Mouse (Mus musculus) ES-Bruce4 (cell line): ENCODE measurements around the gene Nf1. TPM values are rescaled to one million over a fixed set of nuclear protein-coding genes. Genes with fewer than 3 reads are reported as not detected.
A peak's percentile ranks its signal among the peaks of the same experiment; 100 is the strongest.

Experiments
- H3K27ac ChIP-seq: 2 replicates; pipeline ENCODE4 v1.5.1; 2012; ENCODE audit warnings: low read length, inconsistent platforms; ENCODE audit not compliant: insufficient read depth
- H3K27me3 ChIP-seq: 2 replicates; pipeline ENCODE4 v1.6.1; 2012; ENCODE audit warnings: mild to moderate bottlenecking, low read length, inconsistent platforms; ENCODE audit not compliant: control insufficient read depth, poor library complexity, insufficient read depth, severe bottlenecking
- H3K36me3 ChIP-seq: 2 replicates; pipeline ENCODE4 v1.6.1; 2012; ENCODE audit warnings: inconsistent platforms, mild to moderate bottlenecking, low read length, moderate library complexity; ENCODE audit not compliant: control insufficient read depth, poor library complexity, insufficient read depth, severe bottlenecking
- H3K4me1 ChIP-seq: one replicate; pipeline ENCODE4 v1.8.1; 2011; ENCODE audit warnings: low read length; ENCODE audit not compliant: control insufficient read depth, insufficient read depth
- H3K4me3 ChIP-seq: 2 replicates; pipeline ENCODE4 v1.5.1; 2011; ENCODE audit warnings: low read depth, mild to moderate bottlenecking, low read length
- H3K9ac ChIP-seq: 2 replicates; pipeline ENCODE4 v1.6.1; 2012; ENCODE audit warnings: low read depth, mild to moderate bottlenecking, inconsistent platforms; ENCODE audit not compliant: poor library complexity, severe bottlenecking
- H3K9me3 ChIP-seq: replicated peaks from 2 replicates; pipeline ENCODE4 v1.6.1; 2012; ENCODE audit warnings: mild to moderate bottlenecking, low read length, inconsistent platforms; ENCODE audit not compliant: control insufficient read depth, poor library complexity, insufficient read depth, severe bottlenecking
- CTCF ChIP-seq: IDR thresholded peaks from one replicate; pipeline ENCODE4 v1.8.1; 2011; ENCODE audit warnings: low read depth, low read length
- EP300 ChIP-seq: IDR thresholded peaks from 2 replicates; pipeline ENCODE4 v1.6.1; 2011; ENCODE audit warnings: low read depth, low read length; ENCODE audit not compliant: insufficient read depth
- POLR2A ChIP-seq: IDR thresholded peaks from one replicate; pipeline ENCODE4 v1.8.1; 2011; ENCODE audit warnings: low read length; ENCODE audit not compliant: insufficient read depth
- polyA plus RNA-seq: library from polyadenylated mRNA; stranded (reverse); fragments of >200 nt; gene quantifications from 2 replicates; pipeline ENCODE4 v1.2.4, GENCODE M21; 2011; ENCODE audit warnings: low read depth; ENCODE audit not compliant: missing spikeins, insufficient read depth, insufficient read length

The Nf1 gene
- polyA plus RNA-seq, 1 experiment, result 39.6 TPM

- H3K9me3 ChIP-seq, result no peaks in the 10 kb centered on the region
- H3K4me3 ChIP-seq, result no peak overlapping the region
- no peak overlapping the region for H3K27ac ChIP-seq
- H3K27me3 ChIP-seq, result no peaks in the 10 kb centered on the region
- no peaks in the 10 kb centered on the region for H3K36me3 ChIP-seq
- H3K4me1 ChIP-seq, result no peaks in the 10 kb centered on the region
- no peak for TF ChIP-seq EP300
- peak; percentile 75 for TF ChIP-seq CTCF
- no peak overlapping the region for H3K9ac ChIP-seq
These were observed 2.7 kb upstream of the Nf1 start for GRCm38 (mm10) chr11:79336722-79337267.

- peak overlapping the region; percentile 97 for H3K9ac ChIP-seq
- H3K4me1 ChIP-seq, result no peaks in the 10 kb centered on the region
- no peak overlapping the region for H3K4me3 ChIP-seq
- no peaks in the 10 kb centered on the region for H3K9me3 ChIP-seq
- no peak for TF ChIP-seq POLR2A
- TF ChIP-seq EP300, result no peak
- no peak for TF ChIP-seq CTCF
- no peaks in the 10 kb centered on the region for H3K27me3 ChIP-seq
- H3K36me3 ChIP-seq, result no peaks in the 10 kb centered on the region
- H3K27ac ChIP-seq, result no peak overlapping the region
These were observed 872 bp upstream of the Nf1 start for GRCm38 (mm10) chr11:79338621-79339020.

GRCm38 (mm10) chr11:79339808-79340781 is 602 bp downstream of the Nf1 start:
- H3K9me3 ChIP-seq, result no peaks in the 10 kb centered on the region
- H3K4me3 ChIP-seq, result peak overlapping the region; percentile 94
- H3K36me3 ChIP-seq, result no peaks in the 10 kb centered on the region; the same call in 1 of the 2 replicates
- H3K27me3 ChIP-seq, result no peaks in the 10 kb centered on the region
- TF ChIP-seq EP300 (no peak), POLR2A (no peak), CTCF (no peak)
- H3K9ac ChIP-seq, result peak overlapping the region; percentile 97
- H3K27ac ChIP-seq, result no peak overlapping the region
- no peaks in the 10 kb centered on the region for H3K4me1 ChIP-seq

DNA sequence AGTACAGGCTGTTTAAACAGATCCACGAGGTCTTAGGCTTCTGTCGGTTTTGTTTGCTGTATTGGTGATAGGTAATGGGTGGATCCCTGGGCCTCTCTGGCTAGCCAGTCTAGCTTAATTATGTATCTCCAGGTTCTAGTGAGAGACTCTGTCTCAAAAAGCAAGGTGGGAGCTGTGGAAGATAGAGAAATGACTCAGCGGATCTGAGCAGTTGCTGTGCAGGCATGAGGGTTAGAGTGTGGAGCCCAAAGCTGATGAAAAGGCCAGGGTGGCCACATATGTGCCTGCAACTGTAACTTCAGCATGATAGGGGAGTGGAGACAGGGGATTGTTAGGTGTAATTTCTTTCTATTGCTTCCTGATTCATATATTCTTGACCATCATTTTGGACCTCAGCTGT is 17.5 kb downstream of the Nf1 start:
- no peak overlapping the region for H3K9ac ChIP-seq
- no peaks in the 10 kb centered on the region for H3K4me1 ChIP-seq
- H3K27me3 ChIP-seq, result no peaks in the 10 kb centered on the region
- TF ChIP-seq CTCF (no peak), EP300 (no peak), POLR2A (no peak)
- H3K27ac ChIP-seq, result no peak overlapping the region
- no peaks in the 10 kb centered on the region for H3K9me3 ChIP-seq
- H3K36me3 ChIP-seq, result no peaks in the 10 kb centered on the region
- no peak overlapping the region for H3K4me3 ChIP-seq

DNA sequence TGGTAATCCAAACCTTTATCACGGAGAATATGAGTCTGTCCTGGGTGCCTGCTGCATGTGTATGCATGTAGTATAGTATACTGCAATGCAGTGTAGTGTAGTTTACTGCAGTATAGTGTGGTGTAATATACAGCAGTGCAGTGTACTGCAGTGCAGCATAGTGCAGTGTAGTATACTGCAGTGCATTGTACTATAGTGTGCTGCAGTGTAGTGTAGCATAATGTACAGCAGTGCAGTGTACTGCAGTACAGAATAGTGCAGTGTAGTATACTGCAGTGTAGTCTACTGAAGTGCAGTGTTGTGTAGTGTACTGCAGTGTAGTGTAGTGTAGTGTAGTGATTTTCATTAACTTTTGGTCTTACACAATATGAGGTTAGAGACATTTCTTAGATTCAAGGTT is 17.9 kb downstream of the Nf1 start:
- H3K9me3 ChIP-seq, result no peaks in the 10 kb centered on the region
- H3K36me3 ChIP-seq, result no peaks in the 10 kb centered on the region
- H3K4me1 ChIP-seq, result no peaks in the 10 kb centered on the region
- no peak overlapping the region for H3K4me3 ChIP-seq
- TF ChIP-seq EP300 (no peak), POLR2A (no peak), CTCF (no peak)
- H3K27ac ChIP-seq, result no peak overlapping the region
- H3K9ac ChIP-seq, result no peak overlapping the region
- no peaks in the 10 kb centered on the region for H3K27me3 ChIP-seq

- Histone ChIP-seq H3K27me3 (no peaks in the 10 kb centered on the region), H3K4me3 (no peak overlapping the region), H3K27ac (no peak overlapping the region), H3K9ac (no peak overlapping the region), H3K9me3 (no peaks in the 10 kb centered on the region), H3K4me1 (peaks cover 2% of the 10 kb centered on the region), H3K36me3 (no peaks in the 10 kb centered on the region)
- no peak for TF ChIP-seq EP300
- TF ChIP-seq CTCF, result no peak
These were observed 25.5 kb downstream of the Nf1 start for GRCm38 (mm10) chr11:79364956-79365355.
